Mouse (Mus musculus): ENCODE measurements around the gene Mta2. TPM values are rescaled to one million over a fixed set of nuclear protein-coding genes. Genes with fewer than 3 reads are reported as not detected.
A peak's percentile ranks its signal among the peaks of the same experiment; 100 is the strongest.
"Not testable (repeated sequence)": the region's sequence is repeated elsewhere in the genome, so short reads cannot be mapped to it uniquely, and the experiment has no call there.

The Mta2 gene
- 10 to 100 TPM; 88.0 to 88.6 TPM for total RNA-seq (2021)
- long read RNA-seq, experiment 1, transcript Mta2-201 (18 exons, 3,135 nt) = major isoform, 36 of 55 reads
- long read RNA-seq, experiment 1, partial matches to known transcripts = 14 of 55 reads
- long read RNA-seq, experiment 1, other reads (novel, unspliced or antisense) = 5 of 55 reads
- long read RNA-seq, experiment 2, transcript Mta2-201 (18 exons, 3,135 nt) = major isoform, 17 of 26 reads
- long read RNA-seq, experiment 2, partial matches to known transcripts = 6 of 26 reads
- long read RNA-seq, experiment 2, other reads (novel, unspliced or antisense) = 3 of 26 reads

DNA sequence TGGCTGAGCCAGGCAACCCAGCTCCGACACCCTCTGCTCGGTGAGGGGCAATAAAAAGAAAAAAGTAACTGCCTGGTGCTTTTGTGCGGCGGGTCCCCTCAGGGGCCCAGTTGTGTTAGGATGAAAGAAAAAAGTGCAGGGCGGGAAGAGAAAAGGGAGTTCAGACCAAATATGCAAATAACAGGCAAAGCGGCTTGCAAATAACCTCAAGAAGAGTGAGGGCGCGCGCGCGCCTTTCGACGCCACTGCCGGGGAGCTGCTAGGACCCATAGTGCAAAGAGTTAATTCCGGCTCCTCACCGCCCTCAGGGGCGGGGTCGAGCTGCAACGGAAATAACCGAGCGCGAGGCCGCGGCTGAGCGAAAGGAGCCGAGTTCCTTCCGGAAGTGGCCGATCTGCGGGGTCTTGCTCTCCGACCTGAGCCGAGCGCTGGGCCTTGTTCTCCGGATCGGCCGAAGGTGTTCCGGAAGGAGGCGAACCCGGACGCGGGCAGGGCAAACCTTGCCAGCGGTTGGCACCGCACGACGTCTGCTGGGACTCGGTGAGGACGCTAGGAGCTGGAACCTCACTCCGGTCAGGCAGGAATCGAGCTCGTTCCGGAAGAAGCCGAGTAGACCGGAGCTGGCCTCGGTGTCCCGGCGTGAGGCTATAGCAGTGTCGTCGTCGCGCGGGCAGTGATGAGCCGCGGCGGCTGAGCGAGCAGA is at the start of gene Mta2:
TSS of gene Mta2 (plus strand) at position 361 of the 703 bp plus-strand sequence.
- DNase-seq = peak; percentile 96 to 98

DNA sequence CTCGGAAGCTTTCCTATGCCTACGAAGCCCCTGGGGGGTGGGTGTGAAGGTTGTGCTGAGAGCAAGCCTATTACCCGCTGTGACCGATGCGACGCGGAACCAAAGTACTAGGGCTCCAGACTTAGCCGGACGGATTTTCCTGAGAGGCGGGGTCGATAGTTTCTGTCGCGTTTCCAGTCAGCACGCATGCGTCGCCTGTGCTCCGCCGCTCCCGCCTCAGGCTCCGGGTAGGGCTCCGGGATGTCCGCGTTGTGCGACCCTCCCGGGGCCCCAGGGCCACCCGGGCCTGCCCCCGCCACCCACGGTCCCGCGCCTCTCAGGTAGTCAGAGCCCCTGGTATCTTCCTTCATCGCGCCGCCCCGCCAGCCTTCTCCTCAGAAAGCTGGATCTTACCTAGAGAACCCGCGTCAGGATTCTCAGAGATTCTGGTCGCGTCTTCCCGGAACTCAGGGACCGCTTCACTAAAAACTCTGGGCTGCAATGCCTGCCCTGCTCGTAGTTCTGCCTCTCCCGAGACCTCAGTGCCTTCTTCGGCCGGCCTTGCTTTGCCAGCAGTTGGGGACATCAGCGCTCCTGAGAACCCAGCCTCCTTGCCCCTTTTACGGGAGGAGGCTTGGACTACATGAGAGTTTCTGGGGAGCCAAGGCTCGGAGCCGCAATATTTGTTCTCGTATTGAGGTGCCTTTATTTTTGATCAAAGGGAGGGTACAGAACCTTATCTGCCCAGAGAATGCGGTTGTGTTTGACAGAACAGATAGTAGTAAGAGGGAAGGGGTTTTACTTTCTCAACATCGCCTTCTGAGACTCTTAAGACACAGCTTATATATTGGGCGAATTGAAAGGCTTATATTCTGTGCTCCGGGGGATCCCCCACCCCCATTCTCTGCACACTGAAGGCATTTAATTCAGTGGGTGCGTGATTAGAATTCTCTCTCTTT is 48.6 kb upstream of the Mta2 start, which contains the start of gene Ints5:
TSS of gene Ints5 (plus strand) at position 177 of the 938 bp plus-strand sequence.
- DNase-seq = peak; percentile 88

DNA sequence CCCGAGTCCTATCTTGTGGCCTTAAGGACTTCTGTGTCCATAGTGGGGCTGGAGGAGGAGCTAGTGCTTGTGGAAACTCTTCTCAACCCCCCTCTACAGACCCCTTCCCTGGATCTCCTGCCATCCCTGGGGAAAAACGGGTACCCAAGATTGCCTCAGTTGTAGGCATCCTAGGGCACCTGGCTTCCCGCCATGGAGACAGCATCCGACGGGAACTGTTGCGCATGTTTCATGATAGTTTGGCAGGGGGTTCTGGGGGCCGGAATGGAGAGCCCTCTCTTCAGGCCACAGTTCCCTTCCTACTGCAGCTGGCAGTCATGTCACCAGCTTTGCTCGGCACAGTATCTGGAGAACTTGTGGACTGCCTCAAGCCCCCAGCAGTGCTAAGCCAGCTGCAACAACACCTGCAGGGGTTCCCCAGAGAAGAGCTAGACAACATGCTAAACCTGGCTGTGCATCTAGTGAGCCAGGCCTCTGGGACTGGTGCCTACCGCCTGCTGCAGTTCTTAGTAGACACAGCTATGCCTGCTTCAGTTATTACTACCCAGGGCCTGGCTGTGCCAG is 46.2 kb upstream of the Mta2 start:
- DNase-seq = no peak

DNA sequence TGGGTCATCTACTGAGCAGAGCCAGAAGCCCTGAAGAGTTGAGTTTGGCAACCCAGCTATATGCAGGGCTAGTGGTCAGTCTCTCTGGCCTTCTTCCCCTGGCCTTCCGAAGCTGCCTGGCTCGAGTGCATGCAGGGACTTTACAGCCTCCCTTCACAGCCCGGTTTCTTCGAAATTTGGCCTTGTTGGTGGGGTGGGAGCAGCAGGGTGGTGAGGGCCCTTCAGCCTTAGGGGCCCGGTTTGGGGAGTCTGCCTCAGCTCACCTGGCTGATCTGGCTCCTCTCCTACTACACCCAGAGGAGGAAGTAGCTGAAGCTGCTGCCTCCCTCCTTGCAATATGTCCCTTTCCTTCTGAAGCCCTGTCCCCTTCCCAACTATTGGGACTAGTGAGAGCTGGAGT is 45.4 kb upstream of the Mta2 start:
- DNase-seq = not testable (repeated sequence)

DNA sequence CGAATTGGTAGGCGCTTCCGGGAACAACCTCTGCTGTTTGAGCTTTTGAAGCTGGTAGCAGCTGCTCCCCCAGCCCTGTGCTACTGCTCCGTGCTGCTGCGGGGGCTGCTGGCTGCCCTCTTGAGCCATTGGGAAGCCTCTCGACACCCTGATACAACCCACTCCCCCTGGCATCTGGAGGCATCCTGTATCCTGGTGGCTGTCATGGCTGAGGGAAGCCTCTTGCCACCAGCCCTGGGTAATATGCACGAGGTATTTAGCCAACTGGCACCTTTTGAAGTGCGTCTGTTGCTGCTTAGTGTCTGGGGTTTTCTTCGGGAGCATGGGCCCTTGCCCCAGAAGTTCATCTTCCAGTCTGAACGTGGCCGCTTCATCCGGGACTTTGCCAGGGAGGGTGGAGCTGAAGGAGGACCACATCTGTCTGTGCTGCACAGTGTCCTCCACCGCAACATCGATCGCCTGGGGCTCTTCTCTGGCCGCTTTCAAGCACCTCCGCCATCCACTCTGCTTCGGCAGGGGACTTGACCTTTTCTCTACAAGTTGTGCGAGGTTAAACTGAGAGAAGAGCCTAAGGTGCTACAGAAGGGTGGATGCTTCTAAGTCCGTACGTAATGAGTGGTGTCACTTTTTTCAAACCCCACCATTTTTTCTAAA is 44.3 kb upstream of the Mta2 start:
- peak; percentile 70 to 77 for DNase-seq

DNA sequence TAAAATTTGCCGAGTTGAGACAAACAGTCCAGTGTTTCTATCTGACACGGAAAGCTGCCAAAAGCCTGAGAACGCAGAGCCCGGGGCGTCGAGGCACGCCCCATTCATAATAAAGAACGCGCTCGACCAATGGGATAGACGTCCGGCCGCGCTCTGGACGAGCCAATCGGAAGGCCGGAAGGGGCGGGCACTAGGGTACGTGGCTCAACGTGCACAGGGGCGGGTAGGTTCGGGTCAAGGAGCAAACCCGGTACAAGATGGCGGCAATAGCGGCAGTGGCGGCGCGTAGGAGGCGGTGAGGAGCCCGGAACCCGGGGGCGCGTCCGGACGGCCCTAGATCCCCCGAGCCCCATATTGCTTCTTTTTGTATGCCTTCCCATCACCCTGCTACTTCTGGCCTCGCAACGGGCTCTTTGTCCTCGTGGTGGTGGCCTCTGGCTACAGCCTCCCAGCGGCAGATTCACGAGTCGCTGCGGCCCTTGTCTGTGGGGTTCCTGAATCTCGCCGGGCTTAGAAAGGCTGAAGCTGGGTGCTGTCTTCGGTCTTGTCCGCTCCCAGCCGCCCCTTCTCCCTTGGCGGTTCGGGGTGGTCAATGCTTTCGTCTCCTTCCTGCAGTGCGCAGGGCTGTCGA is 43.7 kb upstream of the Mta2 start, which contains the start of gene Ganab:
TSS of gene Ganab (plus strand) at position 207 of the 631 bp plus-strand sequence.
- peak; percentile 97 for DNase-seq

DNA sequence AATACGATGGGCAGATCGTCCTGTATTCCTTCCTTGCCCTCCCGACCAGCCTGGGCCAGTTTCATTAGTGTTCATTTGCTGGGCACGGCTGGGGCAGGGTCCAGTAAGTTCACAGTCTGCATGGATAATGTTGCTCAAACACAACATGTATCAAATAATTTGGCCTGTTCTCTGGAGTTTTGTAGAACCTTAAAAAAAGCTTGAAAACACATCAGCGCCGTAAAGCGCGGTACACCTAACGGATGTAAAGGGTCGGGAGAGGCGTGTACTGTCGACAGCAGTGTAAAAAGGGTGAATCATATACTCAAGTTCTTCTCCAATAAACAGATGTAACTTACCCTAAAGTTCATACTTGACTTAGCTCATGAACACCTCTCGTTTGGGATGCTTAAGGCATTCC is 43.1 kb upstream of the Mta2 start:
- DNase-seq = no peak

DNA sequence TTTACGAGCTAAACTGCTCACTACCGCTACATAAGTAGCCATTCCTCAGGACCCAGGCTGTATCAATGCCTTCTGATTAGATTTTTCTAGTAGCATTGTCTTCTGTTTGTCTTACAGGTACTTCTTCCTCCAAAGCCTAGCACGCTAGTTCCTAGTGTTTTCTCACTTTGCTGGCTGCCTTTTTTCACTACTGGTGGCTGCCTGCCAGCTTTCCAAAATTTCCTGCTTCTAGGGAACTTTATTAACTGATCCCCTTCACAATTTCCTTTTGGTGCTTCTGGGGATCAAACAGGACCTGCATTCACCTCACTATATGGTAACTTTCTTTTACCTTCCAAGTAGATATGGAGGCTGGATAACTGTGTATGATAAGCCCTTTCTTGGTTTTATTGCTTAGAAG is 42.6 kb upstream of the Mta2 start:
- DNase-seq = peak in 1 of 2 experiments; percentile 34

DNA sequence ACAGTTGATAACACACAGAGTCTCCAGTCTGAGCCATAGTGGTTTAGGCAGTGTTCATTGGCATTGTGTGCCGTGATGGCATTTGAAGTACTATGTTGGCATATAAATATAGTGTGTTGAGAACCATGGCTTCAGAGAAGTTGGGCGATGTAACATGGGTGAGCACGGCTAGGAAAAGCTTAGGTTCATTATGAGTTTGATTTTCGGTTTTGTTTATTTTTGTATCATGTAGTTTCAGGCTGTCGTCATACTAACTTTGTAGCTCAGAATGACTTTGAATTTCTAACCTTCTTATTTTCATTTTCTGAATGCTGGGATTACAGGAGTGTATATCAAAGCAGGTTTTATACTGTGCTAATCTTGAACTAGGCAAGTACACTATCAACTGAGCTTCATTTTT is 38.3 kb upstream of the Mta2 start:
- DNase-seq = no peak

DNA sequence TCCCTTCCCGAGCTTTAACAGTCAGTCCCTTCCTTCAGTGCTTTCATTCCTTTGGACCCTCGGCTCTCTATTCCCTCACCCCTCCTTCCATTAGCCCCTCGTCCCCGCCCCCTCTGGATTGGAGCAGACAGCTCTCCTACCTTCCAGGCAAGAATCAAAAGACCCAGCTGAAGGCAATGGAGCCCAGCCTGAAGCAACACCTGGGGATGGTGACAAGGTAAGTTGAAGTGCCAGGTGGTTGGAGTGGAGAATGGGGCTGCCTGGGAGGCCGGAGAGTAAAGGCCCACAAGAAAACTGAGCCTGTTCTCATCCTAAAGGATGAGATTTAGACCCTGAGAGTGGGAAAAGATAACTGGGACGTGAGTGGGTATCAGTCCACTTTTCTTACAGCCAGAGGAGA is 33.1 kb upstream of the Mta2 start:
- no peak for DNase-seq

DNA sequence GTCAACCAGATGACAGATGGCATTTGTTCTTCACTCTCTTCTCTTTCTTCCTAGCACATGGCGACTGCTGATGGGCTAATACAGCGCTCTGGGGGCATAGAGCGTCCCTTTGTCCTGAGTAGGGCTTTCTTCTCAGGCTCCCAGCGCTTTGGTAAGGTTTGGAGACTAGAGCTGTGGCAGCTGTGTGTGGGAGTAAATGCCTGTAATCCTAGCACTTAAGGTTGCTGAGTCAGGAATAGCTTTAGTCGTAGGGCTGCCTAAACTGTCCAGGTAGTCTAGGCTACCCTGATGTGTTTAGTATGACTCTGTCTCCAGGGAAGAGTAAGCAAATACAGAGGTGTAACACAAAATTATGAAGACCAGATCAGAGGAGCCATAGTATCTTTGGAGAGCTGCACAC is 29.9 kb upstream of the Mta2 start:
- no peak for DNase-seq

DNA sequence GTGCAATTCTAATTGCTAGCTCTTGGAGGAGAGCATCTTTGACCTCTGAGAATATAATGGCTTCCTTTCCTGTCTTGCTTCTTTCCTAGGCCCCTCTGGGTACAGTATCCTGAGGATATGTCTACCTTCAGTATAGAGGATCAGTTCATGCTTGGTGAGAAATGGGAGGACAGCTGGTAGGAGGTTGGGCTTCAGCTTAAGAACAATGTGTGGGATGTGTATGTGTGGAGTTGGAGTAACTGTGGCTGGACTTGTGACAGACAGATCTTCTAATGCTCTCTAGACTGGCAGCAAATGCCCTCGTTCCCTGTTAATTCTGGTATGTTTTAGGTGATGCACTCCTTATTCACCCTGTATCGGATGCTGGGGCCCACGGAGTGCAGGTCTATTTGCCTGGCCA is 27.5 kb upstream of the Mta2 start:
- DNase-seq = no peak

DNA sequence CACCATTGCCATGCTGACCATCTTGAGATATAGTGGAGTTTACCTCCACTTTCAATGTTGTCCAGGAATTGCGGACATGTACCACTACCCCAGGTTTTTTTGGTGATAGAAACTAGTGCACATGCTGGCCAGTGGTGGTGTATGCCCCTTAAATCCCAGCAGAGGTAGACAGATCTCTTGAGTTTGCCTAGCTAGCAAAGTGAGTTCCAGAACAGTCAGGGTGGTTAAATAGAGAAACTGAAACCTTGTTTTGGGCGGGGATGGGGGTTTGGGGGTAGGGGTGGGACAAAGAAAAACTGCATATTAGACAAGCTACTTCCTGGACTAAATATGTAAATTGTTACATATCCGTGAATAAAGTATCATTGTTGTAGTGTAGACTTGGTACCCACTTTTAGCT is 22.7 kb upstream of the Mta2 start:
- DNase-seq = no peak

DNA sequence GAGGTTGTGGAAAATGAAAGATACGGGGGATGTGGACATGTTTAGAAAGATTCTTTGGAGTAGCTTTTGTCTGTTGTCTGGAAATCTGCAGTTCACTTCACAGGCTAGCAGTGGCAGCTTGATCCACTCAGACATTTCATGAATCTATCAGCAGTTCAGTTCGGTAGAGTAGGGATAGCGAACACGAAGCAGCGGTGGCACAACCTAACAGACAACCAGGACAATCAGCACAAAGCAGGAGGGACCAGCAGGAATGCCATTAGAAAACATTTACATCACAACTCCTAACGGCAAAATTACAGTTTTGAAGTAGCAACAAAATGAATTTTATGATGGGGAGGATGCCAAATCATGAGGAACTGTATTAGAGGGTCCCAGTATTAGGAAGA is 22.0 kb upstream of the Mta2 start:
- DNase-seq = no peak

DNA sequence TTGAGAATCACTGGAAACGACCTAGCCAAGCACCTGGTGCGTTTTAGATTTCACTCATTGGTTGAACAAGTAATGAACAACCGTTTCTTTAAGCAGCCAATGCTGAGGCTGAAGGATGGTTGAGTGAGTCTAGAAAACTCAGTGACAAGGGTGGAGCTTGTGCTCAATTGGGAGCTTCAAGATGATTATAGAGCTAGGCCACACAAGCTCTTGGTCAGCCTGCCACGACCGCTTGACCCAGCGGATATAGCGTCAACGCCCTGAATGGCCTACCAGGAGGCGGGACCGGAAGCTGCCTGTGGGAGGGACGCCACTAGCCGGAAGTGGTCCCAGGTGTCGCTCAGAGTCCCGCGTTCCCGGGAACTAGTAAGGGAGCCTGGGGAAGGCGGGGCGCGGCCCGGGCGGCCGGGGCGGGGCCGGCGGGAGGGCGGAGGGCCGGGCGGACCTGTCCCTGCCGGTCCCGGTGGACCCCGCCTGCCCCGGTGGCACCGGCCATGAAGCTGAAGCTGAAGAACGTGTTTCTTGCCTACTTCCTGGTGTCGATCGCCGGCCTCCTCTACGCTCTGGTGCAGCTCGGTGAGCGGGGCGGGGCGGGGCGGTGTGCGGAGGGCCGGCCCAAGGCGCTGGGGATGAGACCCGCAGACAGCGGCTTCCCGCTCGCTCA is 21.5 kb upstream of the Mta2 start, which contains the start of gene B3gat3:
TSS of gene B3gat3 (plus strand) at position 302 of the 664 bp plus-strand sequence.
- DNase-seq = peak; percentile 98

DNA sequence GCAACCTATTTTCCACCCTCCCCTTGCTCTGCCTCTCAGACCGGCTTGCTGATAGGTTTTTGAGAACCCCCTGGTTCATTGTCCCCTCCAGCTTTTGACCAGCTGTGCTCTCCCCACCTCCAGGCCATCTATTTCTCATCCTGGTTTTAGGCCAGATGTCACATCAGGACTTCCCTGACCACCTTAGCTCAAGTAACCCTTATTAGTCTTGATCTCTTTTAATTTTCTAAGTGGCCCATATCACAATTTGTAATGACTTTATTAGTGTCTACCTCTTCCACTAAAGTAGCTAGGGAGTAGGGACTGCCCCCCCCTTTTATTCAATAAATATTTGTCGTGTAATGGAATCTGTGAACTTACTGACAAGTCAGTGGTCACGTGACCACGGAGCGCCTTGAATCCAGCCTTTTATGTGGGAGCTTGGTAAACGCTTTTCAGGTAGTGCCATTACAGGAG is 20.8 kb upstream of the Mta2 start:
- DNase-seq = peak in 1 of 2 experiments; percentile 40

DNA sequence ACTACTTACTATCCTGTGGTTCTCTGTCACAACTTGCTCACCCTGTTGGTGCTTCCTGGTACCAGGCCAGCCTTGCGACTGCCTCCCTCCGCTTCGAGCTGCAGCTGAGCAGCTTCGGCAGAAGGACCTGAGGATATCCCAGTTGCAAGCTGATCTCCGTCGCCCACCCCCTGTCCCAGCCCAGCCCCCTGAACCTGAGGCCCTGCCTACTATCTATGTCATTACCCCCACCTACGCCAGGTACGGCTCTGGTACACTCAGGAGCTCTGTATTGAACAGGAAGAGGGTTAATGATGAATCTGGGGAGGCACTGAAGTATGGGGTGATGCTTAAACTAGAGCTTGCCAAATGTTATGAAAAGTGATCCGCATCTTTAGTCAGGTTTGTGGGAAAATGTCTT is 19.9 kb upstream of the Mta2 start:
- no peak for DNase-seq

DNA sequence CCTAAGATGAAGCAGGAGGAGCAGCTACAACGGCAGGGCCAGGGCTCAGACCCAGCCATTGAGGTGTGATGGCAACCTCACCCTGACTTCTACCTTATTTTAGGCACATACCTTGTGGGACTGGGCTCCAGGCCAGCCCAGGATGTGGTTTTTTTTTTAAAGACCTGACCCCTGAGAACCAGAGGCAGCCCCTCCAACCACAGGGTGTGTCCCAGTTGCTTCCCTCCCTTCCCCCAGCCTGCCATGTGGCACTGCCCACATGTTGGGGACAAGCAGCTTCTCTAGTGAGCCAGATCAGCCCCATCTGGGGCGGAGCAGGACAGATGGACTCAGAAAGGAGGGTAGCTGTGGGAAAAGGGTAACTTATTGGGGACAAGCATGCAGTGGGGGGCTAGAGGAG is 14.9 kb upstream of the Mta2 start:
- no peak for DNase-seq

DNA sequence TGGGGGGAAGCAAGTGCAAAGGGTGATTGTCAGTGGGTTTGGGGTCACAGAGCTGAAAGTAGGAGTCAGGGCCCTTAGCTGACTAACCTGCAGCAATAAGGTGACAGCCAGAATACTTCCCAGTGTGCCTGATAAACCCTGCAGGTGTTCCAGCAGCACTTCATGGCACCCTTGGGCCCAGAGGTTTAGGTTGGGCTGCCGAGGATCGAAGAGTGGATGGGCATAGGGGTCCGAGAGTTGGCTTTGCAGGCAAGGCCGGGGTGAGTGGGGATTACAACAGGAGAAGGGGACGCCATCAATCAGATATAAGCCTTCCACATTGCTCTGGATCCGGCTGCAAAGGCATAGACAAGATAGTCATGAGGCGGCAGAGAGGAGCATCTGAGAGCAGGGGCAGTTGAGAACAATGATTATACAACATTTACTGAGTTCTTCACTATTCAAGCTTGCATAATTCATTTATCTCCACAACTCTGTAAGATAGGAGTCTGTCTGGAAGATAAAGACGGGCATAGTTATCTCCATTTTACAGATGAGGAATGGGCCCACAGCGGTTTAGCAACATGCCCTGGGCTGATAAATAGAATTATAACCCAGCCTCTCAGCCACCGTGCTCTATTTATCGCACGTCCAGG is 13.7 kb upstream of the Mta2 start:
- DNase-seq = no peak

DNA sequence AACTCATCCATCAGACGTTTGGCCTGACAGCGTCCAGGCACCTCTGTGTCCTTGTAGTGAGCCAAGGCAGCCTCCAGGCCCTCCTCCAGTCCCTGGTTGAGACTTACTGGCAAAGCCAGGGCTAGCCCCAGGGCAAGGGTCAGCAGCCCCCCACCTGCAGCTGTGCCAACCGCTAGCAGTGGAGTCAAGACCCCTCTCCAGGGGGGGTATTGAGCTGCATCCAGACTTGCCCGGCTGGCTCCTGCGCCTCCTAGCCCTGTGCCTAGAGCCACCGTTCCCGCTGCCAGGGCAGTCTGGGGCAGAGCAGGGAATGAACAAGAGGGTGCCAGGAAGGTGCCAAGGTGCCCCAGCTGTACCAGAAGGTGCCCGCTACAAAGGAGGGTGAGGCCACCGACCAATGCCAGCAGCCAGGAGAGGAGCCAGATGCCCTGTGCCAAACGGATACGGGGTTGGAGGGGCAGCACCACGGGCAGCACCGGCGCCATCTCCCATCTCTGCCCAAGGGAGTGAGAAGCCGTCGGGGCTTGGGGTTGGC is 12.9 kb upstream of the Mta2 start:
- peak in 1 of 2 experiments; percentile 28 for DNase-seq

Data from adrenal gland, postnatal 36 days (tissue).